Mouse (Mus musculus) thymus, postnatal 4 days (tissue): ENCODE results near the gene Cnnm2.

Experiments
- DNase-seq: peaks from one replicate; pipeline ENCODE4 v3.0.0; 2021

The Cnnm2 gene

DNA sequence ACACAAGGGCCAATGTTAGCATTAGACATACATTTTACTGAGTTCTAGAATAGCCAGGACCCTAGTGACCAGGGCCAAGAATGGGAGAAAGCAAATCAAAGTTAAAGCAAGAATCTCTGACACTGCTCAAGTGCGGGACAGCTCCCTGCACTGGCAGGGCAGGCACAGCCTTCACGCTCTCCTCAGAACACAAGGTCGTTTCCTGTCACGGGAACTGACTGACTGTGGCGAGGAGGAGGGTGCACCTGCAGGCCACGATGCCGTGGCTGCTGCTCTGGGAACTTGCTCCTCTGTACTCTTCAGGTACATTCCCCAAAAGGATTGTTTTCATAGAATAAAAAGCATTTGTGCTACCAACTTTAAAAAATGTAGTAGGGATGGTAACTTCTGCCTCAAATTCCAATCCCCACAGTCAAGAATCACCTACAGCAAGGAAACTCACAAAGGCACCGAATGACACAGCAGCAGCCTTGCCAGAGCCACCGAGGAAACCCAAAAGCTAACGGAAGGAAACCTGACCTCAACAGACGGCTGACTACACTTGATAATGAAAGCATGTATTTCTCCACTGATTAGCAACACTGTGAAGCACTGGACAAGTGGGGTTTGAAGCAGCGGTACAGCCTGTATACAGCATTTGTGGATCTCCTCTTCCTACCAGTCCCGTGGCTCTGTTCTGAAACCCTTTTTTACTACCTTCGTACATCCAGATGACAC lies 126.6 kb downstream of the Cnnm2 start:
- peak; percentile 76 for DNase-seq

GRCm38 (mm10) chr19:46889666-46890065 lies 128.3 kb downstream of the Cnnm2 start:
- no peak for DNase-seq

- no peak for DNase-seq
These were observed 129.3 kb downstream of the Cnnm2 start for GRCm38 (mm10) chr19:46890657-46891056.

GRCm38 (mm10) chr19:46892856-46893255 lies 131.5 kb downstream of the Cnnm2 start:
- DNase-seq: no peak

DNA sequence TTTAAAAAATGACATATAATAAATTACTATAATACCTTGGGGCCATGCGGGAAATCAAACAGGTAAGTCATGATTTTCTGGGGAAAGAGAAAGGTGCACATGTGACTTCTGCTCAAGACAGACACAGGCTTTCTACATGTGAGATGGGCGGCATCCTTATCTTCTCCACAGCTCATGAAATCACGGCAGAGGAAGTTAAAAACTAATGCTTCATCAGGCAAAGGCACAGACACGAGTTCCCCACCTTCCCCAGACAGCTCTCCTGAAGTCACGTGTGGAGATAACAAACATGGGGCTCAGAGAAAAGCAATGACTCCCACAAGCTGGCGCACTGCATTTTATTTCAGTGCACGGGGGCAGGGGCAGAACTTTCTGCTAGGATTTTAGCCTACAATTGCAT lies 132.1 kb downstream of the Cnnm2 start:
- no peak for DNase-seq

GRCm38 (mm10) chr19:46897135-46897534 lies 135.7 kb downstream of the Cnnm2 start:
- no peak for DNase-seq

- no peak for DNase-seq
These were observed 136.8 kb downstream of the Cnnm2 start for GRCm38 (mm10) chr19:46898222-46898621.

DNA sequence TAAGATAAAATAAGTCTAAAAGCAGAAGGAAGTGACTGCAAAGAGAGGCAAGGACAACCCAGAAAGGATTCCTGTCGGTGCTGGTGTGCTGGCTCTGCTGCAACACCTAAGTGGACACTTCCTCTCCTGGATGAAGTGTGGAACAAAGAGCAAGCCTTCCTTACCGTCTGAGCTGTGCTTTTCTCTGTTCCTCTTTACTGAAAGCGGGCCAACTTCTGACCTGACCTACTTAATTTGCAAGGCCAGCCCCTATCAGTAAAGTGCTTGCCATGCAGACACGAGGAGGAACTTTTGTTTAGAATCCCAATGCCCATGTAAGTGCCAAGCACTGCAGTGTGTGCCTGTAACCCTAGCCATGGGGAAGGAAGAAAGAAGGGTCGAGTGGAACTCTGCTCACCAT lies 137.9 kb downstream of the Cnnm2 start:
- DNase-seq: no peak

DNA sequence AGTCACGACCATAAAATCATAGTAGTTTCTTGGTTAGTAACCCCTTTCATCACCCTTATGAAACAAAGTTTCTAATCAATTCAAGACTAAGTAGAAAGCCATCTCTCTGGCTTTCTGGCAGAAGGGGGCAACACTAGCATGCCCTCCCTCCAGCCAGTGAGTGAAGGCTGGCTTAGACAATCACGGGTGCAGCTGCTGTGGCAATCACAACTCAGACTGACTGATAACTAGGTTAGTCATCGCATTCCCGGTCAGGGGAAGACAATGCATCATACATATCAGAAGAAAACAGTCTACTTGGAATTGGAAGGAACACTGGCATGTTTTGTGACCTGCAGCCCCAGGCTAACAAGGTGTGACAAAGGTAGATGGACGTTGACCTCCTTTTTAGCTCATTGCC lies 138.5 kb downstream of the Cnnm2 start:
- no peak for DNase-seq

- no peak for DNase-seq
These were observed 139.4 kb downstream of the Cnnm2 start for GRCm38 (mm10) chr19:46900786-46901185.

DNA sequence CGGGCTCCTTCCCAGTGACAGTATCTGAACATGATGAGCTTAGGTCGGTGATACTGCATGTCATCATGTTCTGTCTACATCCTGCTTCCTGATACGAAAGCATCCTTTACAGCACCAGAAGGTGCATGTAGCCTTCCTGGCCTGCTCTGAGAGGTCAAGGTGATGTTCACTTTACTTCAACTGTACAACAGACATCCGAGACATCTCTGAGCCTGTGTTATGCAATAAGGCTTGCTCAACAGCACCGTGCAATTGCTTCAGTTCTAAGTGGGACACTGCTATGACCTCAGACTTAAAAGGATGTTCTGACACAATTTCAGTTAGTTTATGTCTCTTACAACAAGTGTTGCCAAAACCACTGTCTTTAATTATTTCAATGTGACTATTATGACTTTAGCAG lies 139.9 kb downstream of the Cnnm2 start:
- no peak for DNase-seq

GRCm38 (mm10) chr19:46903379-46903778 lies 142.0 kb downstream of the Cnnm2 start:
- no peak for DNase-seq

DNA sequence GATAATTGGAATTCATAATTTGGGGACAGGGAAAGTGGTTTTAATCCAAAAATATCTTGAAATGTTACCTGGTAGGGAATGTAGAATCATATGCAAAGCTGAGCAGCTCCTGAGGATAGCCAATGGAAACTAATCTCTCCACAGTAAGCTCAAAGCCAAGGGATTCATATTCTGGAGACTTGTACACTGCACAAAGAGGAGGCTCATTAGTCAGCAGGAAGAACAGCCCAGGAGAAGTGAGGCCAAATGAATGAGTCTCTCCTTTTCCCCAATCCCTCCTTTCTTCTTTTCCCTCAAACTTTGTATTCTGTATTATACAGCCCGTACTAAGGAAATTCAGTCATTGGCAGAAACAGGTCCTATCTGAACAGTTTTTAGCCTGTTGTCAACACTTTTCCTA lies 143.5 kb downstream of the Cnnm2 start:
- DNase-seq: no peak

GRCm38 (mm10) chr19:46905383-46905782 lies 144.0 kb downstream of the Cnnm2 start:
- DNase-seq: no peak

GRCm38 (mm10) chr19:46905971-46906370 lies 144.6 kb downstream of the Cnnm2 start:
- no peak for DNase-seq

- no peak for DNase-seq
These were observed 146.8 kb downstream of the Cnnm2 start for GRCm38 (mm10) chr19:46908207-46908606.

- no peak for DNase-seq
These were observed 147.6 kb downstream of the Cnnm2 start for GRCm38 (mm10) chr19:46908977-46909376.

DNA sequence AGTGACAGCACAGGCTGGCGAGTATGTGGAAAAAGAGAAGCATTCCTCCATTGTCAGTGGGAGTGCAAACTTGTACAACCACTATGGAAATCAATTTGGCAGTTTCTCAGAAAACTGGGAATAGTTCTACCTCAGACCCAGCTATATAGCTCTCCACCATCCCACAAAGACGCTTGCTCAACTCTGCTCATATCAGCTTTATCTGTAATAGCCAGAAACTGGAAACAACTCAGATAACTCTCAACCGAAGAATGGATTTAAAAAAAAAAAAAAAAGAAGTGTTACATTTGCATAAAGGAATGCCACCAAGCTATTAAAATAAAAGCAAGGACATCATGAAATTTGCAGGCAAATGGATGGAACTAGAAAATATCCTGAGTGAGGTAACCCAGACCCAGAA lies 150.1 kb downstream of the Cnnm2 start:
- DNase-seq: no peak

- DNase-seq: no peak
These were observed 152.2 kb downstream of the Cnnm2 start for GRCm38 (mm10) chr19:46913626-46914025.

DNA sequence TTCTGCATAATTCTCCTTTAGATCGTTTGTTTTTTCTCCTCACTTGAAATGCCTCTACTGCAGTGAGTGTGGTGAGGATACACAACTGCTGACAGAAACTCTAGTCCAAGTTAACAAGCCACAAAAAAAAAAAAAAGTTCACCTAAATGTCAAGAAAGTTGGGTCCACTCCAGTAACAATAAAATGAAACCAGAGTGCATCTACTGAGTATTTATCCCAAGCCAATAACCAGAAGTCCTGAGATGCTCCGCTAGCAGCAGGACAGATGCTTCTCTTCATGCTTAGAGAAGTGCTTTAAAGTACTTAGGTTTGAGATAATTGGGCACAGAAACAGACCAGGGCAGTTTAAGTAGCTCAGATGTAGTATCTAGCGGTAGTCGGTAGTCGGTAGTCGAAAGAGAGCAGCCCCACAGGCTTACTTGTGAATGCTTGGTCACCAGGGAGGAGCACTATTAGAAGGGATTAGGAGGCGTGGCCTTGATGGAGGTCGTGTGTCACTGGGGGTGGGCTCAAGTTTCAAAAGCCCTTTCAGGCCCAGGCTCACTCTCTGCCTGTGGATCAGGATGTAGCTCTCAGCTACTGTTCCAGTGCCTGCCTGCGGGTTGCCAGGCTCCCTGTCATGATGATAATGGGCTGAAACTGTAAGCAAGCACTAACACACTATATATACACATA lies 154.1 kb downstream of the Cnnm2 start:
- DNase-seq: no peak

GRCm38 (mm10) chr19:46920571-46920970 lies 159.2 kb downstream of the Cnnm2 start:
- no peak for DNase-seq

GRCm38 (mm10) chr19:46926357-46926756 lies 165.0 kb downstream of the Cnnm2 start:
- DNase-seq: peak; percentile 41

GRCm38 (mm10) chr19:46926951-46927350 lies 165.6 kb downstream of the Cnnm2 start:
- peak; percentile 30 for DNase-seq

- no peak for DNase-seq
These were observed 166.7 kb downstream of the Cnnm2 start for GRCm38 (mm10) chr19:46928136-46928535.
